Mouse (Mus musculus): ENCODE data around the gene Cep295nl. TPM values are rescaled to one million over a fixed set of nuclear protein-coding genes. Genes with fewer than 3 reads are reported as not detected.

Cep295nl gene
- 10 to 100 TPM; 12.7 to 14.2 TPM for total RNA-seq (2023)

GRCm38 (mm10) chr11:118342400-118342981 lies at the start of gene Cep295nl:
Gene Cep295nl (minus strand): TSS chr11:118342500.

GRCm38 (mm10) chr11:118355640-118356039 lies 13.3 kb upstream of the Cep295nl start, which contains the start of gene Timp2:
Gene Timp2 (minus strand): TSS chr11:118355740.

GRCm38 (mm10) chr11:118289999-118290889 lies 52.1 kb downstream of the Cep295nl start, which contains the start of gene Usp36:
Gene Usp36 (minus strand): TSS chr11:118290244.

Other genes starting within 250 kb of the Cep295nl start
- gene Dnah17, start 211.9 kb downstream of the Cep295nl start, total RNA-seq (2023): under 1 TPM; 0.09 to 0.16 TPM
- 10 to 100 TPM; 41.0 to 42.1 TPM for gene Cyth1, start 93.9 kb downstream of the Cep295nl start, total RNA-seq (2023)
- gene Usp36, start 52.3 kb downstream of the Cep295nl start, total RNA-seq (2023): 10 to 100 TPM; 11.8 to 12.3 TPM
- gene Timp2, start 13.2 kb upstream of the Cep295nl start, total RNA-seq (2023): 100 to 1,000 TPM; 110 to 131 TPM
- gene Lgals3bp, start 59.6 kb upstream of the Cep295nl start, total RNA-seq (2023): 10 to 100 TPM; 13.2 to 14.7 TPM
- 10 to 100 TPM; 25.6 to 26.8 TPM for gene Cant1, start 76.6 kb upstream of the Cep295nl start, total RNA-seq (2023)
- gene C1qtnf1, start 85.7 kb upstream of the Cep295nl start, total RNA-seq (2023): under 1 TPM; 0.18 to 0.24 TPM
- gene Engase, start 134.3 kb upstream of the Cep295nl start, total RNA-seq (2023): 1 to 10 TPM; 3.8 to 4.3 TPM